Mouse (Mus musculus): ENCODE measurements around the gene St8sia1. TPM values are rescaled to one million over a fixed set of nuclear protein-coding genes. Genes with fewer than 3 reads are reported as not detected.
"Not testable (repeated sequence)": the region's sequence is repeated elsewhere in the genome, so short reads cannot be mapped to it uniquely, and the experiment has no call there.

The St8sia1 gene
- polyA plus RNA-seq, 1 experiment from 2014 or later: 2.3 TPM

DNA sequence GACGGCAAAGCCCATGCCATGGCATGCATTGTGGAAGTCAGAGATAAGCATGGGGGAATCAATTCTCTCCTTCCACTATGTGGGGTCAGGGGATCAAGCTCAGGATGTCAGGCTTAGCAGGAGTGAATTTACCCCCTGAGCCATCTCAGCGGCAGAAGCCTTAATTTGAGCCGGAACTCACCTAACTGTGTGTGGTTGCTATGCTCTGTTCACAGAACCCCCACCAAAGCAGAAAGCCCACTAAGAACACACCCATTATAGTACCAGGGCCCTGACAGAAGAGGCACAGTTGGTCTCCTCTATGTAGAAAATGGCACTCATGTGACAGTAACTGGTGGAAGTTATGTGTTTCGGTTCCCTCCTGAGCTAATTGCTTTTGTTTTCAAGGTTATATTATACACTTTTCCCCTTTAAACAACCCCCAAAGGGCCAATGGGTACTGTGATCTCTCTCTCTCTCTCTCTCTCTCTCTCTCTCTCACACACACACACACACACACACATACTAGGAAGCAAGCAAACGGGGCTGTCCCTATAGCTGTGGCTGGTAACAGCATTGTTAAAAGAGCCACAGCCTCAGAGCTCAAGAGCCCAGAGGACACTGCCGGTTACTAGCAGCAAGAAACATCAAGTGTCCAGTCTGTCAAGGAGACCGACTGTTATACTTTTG lies 27.3 kb upstream of the St8sia1 start:
- H3K9ac ChIP-seq (ENCODE audit: low read depth, low read length): no peak overlapping the region
- no peak for TF ChIP-seq CTCF (IDR thresholded peaks at IDR 0.05; ENCODE audit: low read depth)
- no peaks in the 10 kb centered on the region for H3K4me1 ChIP-seq (replicated peaks; ENCODE audit: insufficient read depth, low read length)
- no peak overlapping the region for H3K4me3 ChIP-seq (replicated peaks; ENCODE audit: low read depth, low read length)
- H3K9me3 ChIP-seq (replicated peaks; ENCODE audit: low read length): no peaks in the 10 kb centered on the region
- H3K4me2 ChIP-seq (ENCODE audit: low read length): no peak overlapping the region
- H3K27me3 ChIP-seq (ENCODE audit: insufficient read depth, low read length): no peaks in the 10 kb centered on the region
- no peak for ATAC-seq (replicated peaks; ENCODE audit: low FRiP score, low read depth)
- H3K36me3 ChIP-seq (ENCODE audit: insufficient read depth, low read length): no peaks in the 10 kb centered on the region
- WGBS: 59% methylated on average over 7 of the region's 7 CpGs
- H3K27ac ChIP-seq: no peak overlapping the region
- no peak for DNase-seq (ENCODE audit: low spot score)

DNA sequence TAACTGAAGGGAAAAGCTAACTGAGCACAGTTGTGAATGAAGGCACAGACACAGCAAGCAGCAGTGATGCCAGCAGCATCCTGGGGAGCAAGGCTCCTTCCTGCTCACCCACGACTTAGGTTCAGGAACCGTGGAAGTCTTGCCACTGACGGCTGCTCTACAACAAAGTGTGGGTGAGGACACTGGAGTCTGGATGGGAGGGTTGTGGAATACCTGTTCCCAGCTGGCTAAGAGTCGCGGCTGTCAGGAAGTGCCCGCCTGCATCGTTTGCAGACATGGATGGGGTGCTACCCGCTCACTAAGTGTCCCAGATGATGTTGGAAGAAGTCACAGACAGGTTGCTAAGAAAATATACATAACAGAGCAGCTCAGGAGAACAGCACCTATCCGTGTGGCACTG lies 26.3 kb upstream of the St8sia1 start:
- Histone ChIP-seq H3K4me2 (ENCODE audit: low read length) (no peak overlapping the region), H3K4me1 (replicated peaks; ENCODE audit: insufficient read depth, low read length) (no peaks in the 10 kb centered on the region), H3K4me3 (replicated peaks; ENCODE audit: low read depth, low read length) (no peak overlapping the region), H3K27me3 (ENCODE audit: insufficient read depth, low read length) (no peaks in the 10 kb centered on the region), H3K9me3 (replicated peaks; ENCODE audit: low read length) (no peaks in the 10 kb centered on the region), H3K36me3 (ENCODE audit: insufficient read depth, low read length) (no peaks in the 10 kb centered on the region), H3K9ac (ENCODE audit: low read depth, low read length) (no peak overlapping the region), H3K27ac (no peak overlapping the region)
- DNase-seq (ENCODE audit: low spot score) (no peak), ATAC-seq (replicated peaks; ENCODE audit: low FRiP score, low read depth) (no peak)
- TF ChIP-seq CTCF (IDR thresholded peaks at IDR 0.05; ENCODE audit: low read depth): no peak
- WGBS: 65% methylated on average over 9 of the region's 9 CpGs

DNA sequence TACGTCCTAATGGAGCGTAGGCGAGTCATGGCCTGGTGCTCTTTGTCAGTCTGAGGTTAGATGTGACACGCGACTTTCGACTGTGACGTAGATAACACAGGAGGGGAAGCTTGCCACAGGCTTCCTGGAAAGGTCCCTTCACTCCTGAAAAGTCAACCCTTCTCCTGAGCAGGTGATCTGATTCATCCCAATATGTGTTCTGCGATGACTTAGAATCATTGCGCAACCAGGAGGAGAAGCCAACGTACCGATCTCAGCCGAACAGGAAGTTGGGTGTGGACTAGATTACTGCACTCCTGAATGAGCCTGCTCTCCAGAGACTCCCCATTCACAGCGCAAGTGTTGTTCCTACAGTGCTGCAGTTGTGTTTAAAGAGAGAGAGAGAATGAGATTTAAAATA lies 25.2 kb upstream of the St8sia1 start:
- ATAC-seq (replicated peaks; ENCODE audit: low FRiP score, low read depth): no peak
- WGBS: 83% methylated on average over 13 of the region's 13 CpGs
- TF ChIP-seq CTCF (IDR thresholded peaks at IDR 0.05; ENCODE audit: low read depth): no peak
- H3K27ac ChIP-seq: no peak overlapping the region
- H3K4me2 ChIP-seq (ENCODE audit: low read length): no peak overlapping the region
- no peak overlapping the region for H3K4me3 ChIP-seq (replicated peaks; ENCODE audit: low read depth, low read length)
- H3K36me3 ChIP-seq (ENCODE audit: insufficient read depth, low read length): no peaks in the 10 kb centered on the region
- H3K4me1 ChIP-seq (replicated peaks; ENCODE audit: insufficient read depth, low read length): no peaks in the 10 kb centered on the region
- DNase-seq (ENCODE audit: low spot score): no peak
- H3K9ac ChIP-seq (ENCODE audit: low read depth, low read length): no peak overlapping the region
- H3K9me3 ChIP-seq (replicated peaks; ENCODE audit: low read length): no peaks in the 10 kb centered on the region
- no peaks in the 10 kb centered on the region for H3K27me3 ChIP-seq (ENCODE audit: insufficient read depth, low read length)

DNA sequence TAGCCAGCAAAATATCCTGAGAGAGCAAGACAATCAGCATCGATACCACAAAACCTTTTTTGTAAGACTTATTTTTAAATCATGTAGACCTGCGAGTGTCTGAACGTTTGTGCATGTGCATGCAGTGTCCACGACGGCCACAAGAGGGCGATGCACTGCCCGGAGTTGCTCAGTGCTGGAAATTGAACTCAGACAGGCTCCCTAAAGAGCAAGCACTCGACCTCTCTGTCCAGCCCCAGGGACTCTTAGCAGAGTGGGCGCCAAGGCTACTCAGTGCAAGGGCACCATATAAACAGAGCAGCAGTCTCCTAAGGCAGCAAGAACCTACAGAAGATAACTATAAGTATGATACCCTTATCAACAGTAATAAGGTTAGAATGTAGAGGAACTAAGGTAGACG lies 24.5 kb upstream of the St8sia1 start:
- Histone ChIP-seq H3K27me3 (ENCODE audit: insufficient read depth, low read length) (no peaks in the 10 kb centered on the region), H3K4me2 (ENCODE audit: low read length) (no peak overlapping the region), H3K4me3 (replicated peaks; ENCODE audit: low read depth, low read length) (no peak overlapping the region), H3K9ac (ENCODE audit: low read depth, low read length) (no peak overlapping the region), H3K27ac (no peak overlapping the region), H3K36me3 (ENCODE audit: insufficient read depth, low read length) (no peaks in the 10 kb centered on the region), H3K9me3 (replicated peaks; ENCODE audit: low read length) (no peaks in the 10 kb centered on the region), H3K4me1 (replicated peaks; ENCODE audit: insufficient read depth, low read length) (no peaks in the 10 kb centered on the region)
- WGBS: 29% methylated on average over 10 of the region's 10 CpGs
- peak; percentile 93 for TF ChIP-seq CTCF (IDR thresholded peaks at IDR 0.05; ENCODE audit: low read depth)
- ATAC-seq (replicated peaks; ENCODE audit: low FRiP score, low read depth) (no peak; the same call in 1 of the 2 replicates), DNase-seq (ENCODE audit: low spot score) (peak; percentile 73)

DNA sequence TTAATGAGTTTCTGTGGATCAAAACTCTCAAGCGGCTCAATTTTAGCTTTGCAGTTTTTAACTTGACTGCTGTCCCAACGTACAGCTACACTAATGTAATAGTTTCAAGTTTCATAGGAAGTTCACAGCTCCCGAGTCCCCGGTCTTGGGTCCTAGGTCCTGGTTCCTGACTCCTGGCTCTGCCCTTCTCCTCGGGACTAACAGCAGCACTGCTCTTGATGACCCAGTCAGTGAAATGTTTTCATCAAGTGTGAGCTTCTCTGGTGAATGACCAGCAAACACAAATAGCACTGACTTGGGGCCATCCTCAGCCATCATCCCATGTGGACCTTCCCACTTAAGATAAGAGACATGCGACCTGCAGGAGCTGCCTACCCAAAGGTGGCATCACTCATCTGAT lies 24.0 kb upstream of the St8sia1 start:
- H3K9ac ChIP-seq (ENCODE audit: low read depth, low read length): no peak overlapping the region
- H3K27me3 ChIP-seq (ENCODE audit: insufficient read depth, low read length): no peaks in the 10 kb centered on the region
- H3K4me2 ChIP-seq (ENCODE audit: low read length): no peak overlapping the region
- H3K9me3 ChIP-seq (replicated peaks; ENCODE audit: low read length): no peaks in the 10 kb centered on the region
- no peaks in the 10 kb centered on the region for H3K36me3 ChIP-seq (ENCODE audit: insufficient read depth, low read length)
- H3K4me3 ChIP-seq (replicated peaks; ENCODE audit: low read depth, low read length): no peak overlapping the region
- H3K4me1 ChIP-seq (replicated peaks; ENCODE audit: insufficient read depth, low read length): no peaks in the 10 kb centered on the region
- DNase-seq (ENCODE audit: low spot score) (no peak), ATAC-seq (replicated peaks; ENCODE audit: low FRiP score, low read depth) (no peak)
- WGBS: 57% methylated on average over 6 of the region's 6 CpGs
- H3K27ac ChIP-seq: no peak overlapping the region
- TF ChIP-seq CTCF (IDR thresholded peaks at IDR 0.05; ENCODE audit: low read depth): no peak

DNA sequence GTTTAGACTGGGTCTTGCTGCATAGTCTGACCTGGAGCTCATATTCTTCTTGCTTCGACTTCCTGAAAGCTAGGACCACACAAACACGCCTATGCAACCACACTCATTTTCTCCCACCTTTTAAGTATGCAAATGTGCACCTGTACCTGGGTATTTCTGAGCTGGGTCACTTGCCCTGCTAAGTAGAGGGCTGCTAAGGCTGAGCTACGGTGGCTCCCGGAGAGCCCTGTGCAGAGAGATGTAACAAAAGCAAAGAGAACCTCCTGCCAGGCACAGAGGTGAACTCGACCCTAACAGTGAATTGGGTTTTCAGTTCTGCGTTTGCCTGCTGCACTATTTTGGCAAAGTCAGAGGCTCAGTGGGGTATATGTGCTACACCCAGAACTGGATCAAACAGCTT lies 23.4 kb upstream of the St8sia1 start:
- no peak for ATAC-seq (replicated peaks; ENCODE audit: low FRiP score, low read depth)

DNA sequence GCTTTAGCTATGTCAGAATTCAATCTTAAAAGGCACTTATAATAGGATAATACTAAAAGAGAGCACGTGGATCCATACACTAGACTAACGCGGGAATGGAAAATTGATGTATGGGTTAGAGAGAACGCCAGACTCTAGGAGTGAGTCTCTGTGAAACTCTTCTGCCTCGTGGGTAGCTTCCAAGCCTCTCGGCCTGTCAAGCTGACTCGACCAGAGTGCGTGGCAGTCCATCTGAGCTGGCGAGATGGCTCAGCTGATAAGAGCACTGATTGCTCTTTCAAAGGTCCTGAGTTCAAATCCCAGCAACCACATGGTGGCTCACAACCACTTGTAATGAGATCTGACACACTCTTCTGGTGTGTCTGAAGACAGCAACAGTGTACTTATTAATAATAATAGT lies 22.5 kb upstream of the St8sia1 start:
- H3K27ac ChIP-seq; DNase-seq (ENCODE audit: low spot score); H3K4me2 ChIP-seq (ENCODE audit: low read length); H3K4me1 ChIP-seq (replicated peaks; ENCODE audit: insufficient read depth, low read length); H3K27me3 ChIP-seq (ENCODE audit: insufficient read depth, low read length); H3K4me3 ChIP-seq (replicated peaks; ENCODE audit: low read depth, low read length); H3K36me3 ChIP-seq (ENCODE audit: insufficient read depth, low read length); ATAC-seq (replicated peaks; ENCODE audit: low FRiP score, low read depth); H3K9ac ChIP-seq (ENCODE audit: low read depth, low read length); H3K9me3 ChIP-seq (replicated peaks; ENCODE audit: low read length): not testable (repeated sequence)
- 87% methylated on average over 9 of the region's 9 CpGs for WGBS

More for the DNA sequence above, 23.4 kb upstream of the St8sia1 start:
- Histone ChIP-seq H3K27ac (no peak overlapping the region), H3K9ac (ENCODE audit: low read depth, low read length) (no peak overlapping the region), H3K36me3 (ENCODE audit: insufficient read depth, low read length) (no peaks in the 10 kb centered on the region), H3K4me3 (replicated peaks; ENCODE audit: low read depth, low read length) (no peak overlapping the region), H3K4me1 (replicated peaks; ENCODE audit: insufficient read depth, low read length) (no peaks in the 10 kb centered on the region), H3K27me3 (ENCODE audit: insufficient read depth, low read length) (no peaks in the 10 kb centered on the region), H3K4me2 (ENCODE audit: low read length) (no peak overlapping the region), H3K9me3 (replicated peaks; ENCODE audit: low read length) (no peaks in the 10 kb centered on the region)
- WGBS: 74% methylated on average over 6 of the region's 6 CpGs
- DNase-seq (ENCODE audit: low spot score): no peak
- TF ChIP-seq CTCF (IDR thresholded peaks at IDR 0.05; ENCODE audit: low read depth): no peak

DNA sequence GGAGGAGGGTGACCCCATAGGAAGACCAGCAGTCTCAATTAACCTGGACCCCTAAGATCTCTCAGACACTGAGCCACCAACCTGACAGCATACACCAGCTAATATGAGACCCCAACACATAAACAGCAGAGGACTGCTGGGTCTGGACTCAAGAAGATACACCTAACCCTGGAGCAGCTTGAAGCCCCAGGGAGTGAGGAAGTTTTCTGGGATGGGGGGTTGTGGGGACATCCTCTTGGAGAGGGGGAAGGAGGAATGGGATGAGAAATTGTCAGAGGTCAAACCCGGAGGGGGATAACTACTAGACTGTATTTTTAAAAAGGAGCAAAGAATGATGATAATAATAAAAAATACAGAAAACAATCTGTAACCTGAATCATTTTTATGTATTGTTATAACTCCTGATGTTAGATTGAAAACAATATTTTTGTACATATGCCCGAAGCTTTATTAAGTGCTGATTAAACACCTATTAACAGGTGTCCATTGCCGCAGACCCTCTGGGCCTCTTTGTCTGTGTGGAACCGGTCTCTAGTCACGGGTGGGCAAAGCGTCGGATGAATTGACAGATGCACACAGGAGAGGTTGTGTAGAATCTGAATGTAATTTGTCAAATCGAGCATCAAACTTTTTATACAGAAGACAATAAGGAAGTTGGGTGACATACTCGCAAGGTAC lies 21.4 kb upstream of the St8sia1 start:
- H3K4me1 ChIP-seq (replicated peaks; ENCODE audit: insufficient read depth, low read length); H3K27ac ChIP-seq; H3K9me3 ChIP-seq (replicated peaks; ENCODE audit: low read length); H3K36me3 ChIP-seq (ENCODE audit: insufficient read depth, low read length); H3K4me2 ChIP-seq (ENCODE audit: low read length); H3K9ac ChIP-seq (ENCODE audit: low read depth, low read length); DNase-seq (ENCODE audit: low spot score); ATAC-seq (replicated peaks; ENCODE audit: low FRiP score, low read depth); H3K27me3 ChIP-seq (ENCODE audit: insufficient read depth, low read length); H3K4me3 ChIP-seq (replicated peaks; ENCODE audit: low read depth, low read length): not testable (repeated sequence)
- WGBS: 89% methylated on average over 9 of the region's 9 CpGs

Measured in kidney, postnatal 0 days (tissue).